Mouse (Mus musculus) megakaryocyte, adult 5-6 weeks (primary cell): ENCODE measurements around the gene Abcc2. TPM values are rescaled to one million over a fixed set of nuclear protein-coding genes. Genes with fewer than 3 reads are reported as not detected.

Experiments
- ATAC-seq: 2 replicates; pipeline ENCODE4 v1.8.0; 2016; ENCODE audit warnings: mild to moderate bottlenecking, inconsistent platforms; ENCODE audit not compliant: poor library complexity, severe bottlenecking
- total RNA-seq, 2 experiments: library from RNA; stranded (forward) in 1 of 2; stranded (reverse) in 1 of 2; fragments of 153-499, 151-499 nt in 1 of 2; fragments of 221-1000, 200-1000 nt in 1 of 2; gene quantifications; 2 replicates each; pipeline versions ENCODE4 v1.2.3 to v1.2.4; 2015 to 2017

Abcc2 gene
- total RNA-seq, 2 experiments from 2014 or later: 2.8 to 3.3 TPM

- ATAC-seq: no peak
Observed at GRCm38 (mm10) chr19:43850026-43850425, 68.0 kb downstream of the Abcc2 start.

- ATAC-seq: peak; percentile 84
Observed at GRCm38 (mm10) chr19:43851996-43852630, 70.1 kb downstream of the Abcc2 start.

- ATAC-seq: no peak
Observed at GRCm38 (mm10) chr19:43852837-43853545, 71.0 kb downstream of the Abcc2 start.

GRCm38 (mm10) chr19:43857347-43857746 lies 75.4 kb downstream of the Abcc2 start:
- no peak for ATAC-seq

GRCm38 (mm10) chr19:43870418-43870817 lies 88.4 kb downstream of the Abcc2 start:
- no peak for ATAC-seq

GRCm38 (mm10) chr19:43874351-43874750 lies 92.4 kb downstream of the Abcc2 start:
- ATAC-seq: no peak

- no peak for ATAC-seq
Observed at GRCm38 (mm10) chr19:43875996-43876395, 94.0 kb downstream of the Abcc2 start.

- ATAC-seq: no peak
Observed at GRCm38 (mm10) chr19:43877364-43877763, 95.4 kb downstream of the Abcc2 start.

- no peak for ATAC-seq
Observed at GRCm38 (mm10) chr19:43878111-43879092, 96.4 kb downstream of the Abcc2 start.

GRCm38 (mm10) chr19:43879401-43880212 lies 97.6 kb downstream of the Abcc2 start:
- peak; percentile 50 for ATAC-seq

- peak; percentile 25; the same call in 1 of the 2 replicates for ATAC-seq
Observed at GRCm38 (mm10) chr19:43880420-43880819, 98.4 kb downstream of the Abcc2 start.

- ATAC-seq: no peak
Observed at GRCm38 (mm10) chr19:43881615-43882014, 99.6 kb downstream of the Abcc2 start.

GRCm38 (mm10) chr19:43882895-43883573 lies 101.0 kb downstream of the Abcc2 start:
- no peak for ATAC-seq

GRCm38 (mm10) chr19:43884668-43885498 lies 102.9 kb downstream of the Abcc2 start:
- ATAC-seq: peak; percentile 89

- ATAC-seq: no peak
Observed at GRCm38 (mm10) chr19:43886371-43887099, 104.5 kb downstream of the Abcc2 start.

- ATAC-seq: no peak
Observed at GRCm38 (mm10) chr19:43887242-43887641, 105.2 kb downstream of the Abcc2 start.

GRCm38 (mm10) chr19:43887725-43888124 lies 105.7 kb downstream of the Abcc2 start:
- ATAC-seq: no peak
